Comparison of ENCODE assay signal across 8 mouse cellular contexts in the genomic region with DNA sequence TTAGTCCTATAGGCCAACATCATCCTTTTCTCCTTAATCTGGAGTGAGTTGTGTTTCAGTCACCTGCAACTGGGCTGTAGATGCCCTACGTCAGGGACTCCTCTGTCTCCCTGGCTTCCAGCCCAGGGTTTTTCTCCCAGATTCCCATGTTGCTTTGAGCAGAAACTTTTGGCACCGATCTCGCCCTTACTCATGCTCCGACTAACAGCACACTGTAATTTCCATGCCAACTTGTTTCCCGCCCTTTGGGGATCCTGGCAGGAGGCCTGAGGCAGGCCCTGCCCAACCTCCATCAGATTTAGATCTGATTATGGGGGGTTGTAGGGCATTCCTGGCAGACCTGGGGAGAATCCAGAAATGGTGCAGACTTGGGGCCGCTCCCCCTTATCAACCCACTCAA. TPM values are rescaled to one million over a fixed set of nuclear protein-coding genes. Genes with fewer than 3 reads are reported as not detected.
DNase-seq lines count a peak whose midpoint lies in the region; ATAC-seq lines count a peak whose summit lies in the region.

No protein-coding gene starts in this region.

- no peaks in the 10 kb centered on the region for H3K27me3 ChIP-seq in kidney, embryonic 15.5 days

- no peaks in the 10 kb centered on the region for H3K36me3 ChIP-seq in kidney, embryonic 15.5 days

- 75% methylated on average over 6 of the region's 6 CpGs for WGBS in kidney, embryonic 15.5 days

- H3K27ac ChIP-seq in kidney, embryonic 15.5 days, result no peak overlapping the region

- no peak overlapping the region for H3K9ac ChIP-seq in kidney, embryonic 15.5 days

- peak; percentile 53 for DNase-seq in kidney, adult 11 months
- DNase-seq in cerebellum, adult 11-12 months, result peak; percentile 56
- DNase-seq in heart, adult 18-20 months, result peak; percentile 71 to 82
- peak; percentile 29 to 55 for DNase-seq in layer of hippocampus, adult 8-10 months (ENCODE audit: low spot score in 2 of 2)
- peak; percentile 82 for DNase-seq in ovary, adult 18-20 months (ENCODE audit: low spot score)
- DNase-seq in embryo, embryonic 9.5 days (ENCODE audit: extremely low spot score), result no peak
- DNase-seq in thymus, postnatal 25 days, result no peak

- no peak overlapping the region for H3K4me2 ChIP-seq in kidney, embryonic 15.5 days

- no peak for ATAC-seq in kidney, embryonic 15.5 days (replicated peaks; ENCODE audit: low FRiP score)

- H3K9me3 ChIP-seq in kidney, embryonic 15.5 days (replicated peaks), result no peaks in the 10 kb centered on the region

- no peaks in the 10 kb centered on the region for H3K4me1 ChIP-seq in kidney, embryonic 15.5 days

- no peak overlapping the region for H3K4me3 ChIP-seq in kidney, embryonic 15.5 days (replicated peaks)

RNA-seq across cellular contexts. Expression of gene Ksr1, which starts 42.0 kb away (rescaled TPM):
- 2.6 and 3.3 TPM in 2 replicates for polyA plus RNA-seq in kidney, embryonic 15.5 days (2015; fragmentation: Nextera tagmentation; extraction: Ambion mirVana)
- total RNA-seq in heart, adult 18-20 months (2021), result 1 to 10 TPM; 5.7 to 5.8 TPM
- 100 to 1,000 TPM; 138 to 198 (median 174) TPM for total RNA-seq in layer of hippocampus, adult 8-10 months (2022)

Comparison
In these comparisons a context has a peak if more than half of its experiments do, and no peak if none do; other contexts are left out.
1. DNase-seq: peak in kidney, adult 11 months (single experiment), cerebellum, adult 11-12 months (single experiment), heart, adult 18-20 months (2 of 2), layer of hippocampus, adult 8-10 months (2 of 2) and ovary, adult 18-20 months (single experiment); none in embryo, embryonic 9.5 days (single experiment) and thymus, postnatal 25 days (single experiment).
2. RNA of gene Ksr1, which starts 42.0 kb away (total RNA-seq): 138 to 198 TPM in layer of hippocampus, adult 8-10 months; 5.7 to 5.8 TPM in heart, adult 18-20 months; every median in the first group is over 10 times any median in the second.